Mouse (Mus musculus) testis, adult 2 months (tissue): ENCODE data around the gene Il6st. TPM values are rescaled to one million over a fixed set of nuclear protein-coding genes. Genes with fewer than 3 reads are reported as not detected.

Source experiments
- H3K27ac ChIP-seq: fragments of 200-500 bp; 2 replicates; pipeline ENCODE4 v1.5.1; 2012; ENCODE audit warnings: low read depth, low read length; ENCODE audit not compliant: control insufficient read depth, insufficient read depth
- H3K27me3 ChIP-seq: fragments of 200-500 bp; 2 replicates; pipeline ENCODE4 v1.6.1; 2012; ENCODE audit warnings: mild to moderate bottlenecking, low read length, moderate library complexity; ENCODE audit not compliant: control insufficient read depth, insufficient read depth
- H3K36me3 ChIP-seq: fragments of 200-500 bp; 2 replicates; pipeline ENCODE4 v1.6.1; 2012; ENCODE audit warnings: mild to moderate bottlenecking, low read length; ENCODE audit not compliant: control insufficient read depth, insufficient read depth
- H3K4me1 ChIP-seq: fragments of 200-500 bp; 2 replicates; pipeline ENCODE4 v1.6.1; 2012; ENCODE audit warnings: low read length; ENCODE audit not compliant: control insufficient read depth, insufficient read depth
- H3K4me3 ChIP-seq: fragments of 200-500 bp; 2 replicates; pipeline ENCODE4 v1.5.1; 2012; ENCODE audit warnings: low read depth, mild to moderate bottlenecking, low read length, moderate library complexity, mixed read lengths; ENCODE audit not compliant: control insufficient read depth
- CTCF ChIP-seq: fragments of 200-500 bp; IDR thresholded peaks from 2 replicates; pipeline ENCODE4 v1.5.1; 2012; ENCODE audit warnings: low read depth, mild to moderate bottlenecking, inconsistent platforms, low read length, moderate library complexity; ENCODE audit not compliant: control insufficient read depth, insufficient read depth, insufficient replicate concordance
- POLR2A ChIP-seq: fragments of 200-500 bp; IDR thresholded peaks from 2 replicates; pipeline ENCODE4 v1.6.1; 2012; ENCODE audit warnings: low read depth, mild to moderate bottlenecking, inconsistent platforms, low read length, moderate library complexity; ENCODE audit not compliant: control insufficient read depth
- polyA plus RNA-seq: library from polyadenylated mRNA; depleted of rRNA; stranded (reverse); fragments of >200 nt; gene quantifications from 2 replicates; pipeline ENCODE4 v1.2.3, GENCODE M21; 2012

Gene Il6st
- polyA plus RNA-seq, 1 experiment = 4.0 TPM

GRCm38 (mm10) chr13:112532235-112532634 lies 68.4 kb downstream of the Il6st start:
- Histone ChIP-seq H3K27me3 (no peaks in the 10 kb centered on the region), H3K4me3 (no peak overlapping the region), H3K36me3 (no peaks in the 10 kb centered on the region), H3K4me1 (no peaks in the 10 kb centered on the region), H3K27ac (no peak overlapping the region)
- no peak for TF ChIP-seq CTCF
- TF ChIP-seq POLR2A = no peak

GRCm38 (mm10) chr13:112533556-112533955 lies 69.7 kb downstream of the Il6st start:
- Histone ChIP-seq H3K27ac (no peak overlapping the region), H3K36me3 (no peaks in the 10 kb centered on the region), H3K4me1 (no peaks in the 10 kb centered on the region), H3K4me3 (no peak overlapping the region), H3K27me3 (no peaks in the 10 kb centered on the region)
- no peak for TF ChIP-seq CTCF
- TF ChIP-seq POLR2A = no peak

GRCm38 (mm10) chr13:112536611-112537010 lies 72.7 kb downstream of the Il6st start:
- TF ChIP-seq CTCF = no peak
- no peak for TF ChIP-seq POLR2A
- no peaks in the 10 kb centered on the region for H3K4me1 ChIP-seq
- no peaks in the 10 kb centered on the region for H3K36me3 ChIP-seq

DNA sequence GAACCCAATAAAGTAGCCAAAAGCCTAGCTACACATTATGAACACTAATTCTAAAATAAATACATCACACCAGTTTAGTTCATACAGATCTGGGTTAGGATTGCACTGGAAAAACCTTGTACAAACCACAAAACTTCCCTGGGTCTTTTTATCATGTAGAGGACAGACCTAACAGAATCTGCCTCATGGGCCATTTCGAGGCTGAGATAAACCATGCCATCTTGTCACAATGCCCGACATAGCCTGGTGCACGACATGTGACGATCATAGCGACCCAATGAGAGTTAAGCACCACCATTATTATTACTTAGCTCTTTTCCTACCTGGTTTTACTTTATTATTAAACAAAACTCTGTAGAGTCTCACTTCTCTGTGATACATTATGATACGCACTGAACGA lies 73.2 kb downstream of the Il6st start:
- Histone ChIP-seq H3K4me3 (no peak overlapping the region), H3K27ac (no peak overlapping the region), H3K4me1 (no peaks in the 10 kb centered on the region), H3K27me3 (no peaks in the 10 kb centered on the region), H3K36me3 (no peaks in the 10 kb centered on the region)
- no peak for TF ChIP-seq POLR2A
- no peak for TF ChIP-seq CTCF

More at GRCm38 (mm10) chr13:112536611-112537010, 72.7 kb downstream of the Il6st start:
- Histone ChIP-seq H3K4me3 (no peak overlapping the region), H3K27ac (no peak overlapping the region), H3K27me3 (no peaks in the 10 kb centered on the region)

- H3K4me3 ChIP-seq = no peak overlapping the region
- H3K27ac ChIP-seq = no peak overlapping the region
- no peak for TF ChIP-seq CTCF
- TF ChIP-seq POLR2A = no peak
- no peaks in the 10 kb centered on the region for H3K4me1 ChIP-seq
- no peaks in the 10 kb centered on the region for H3K27me3 ChIP-seq
- no peaks in the 10 kb centered on the region for H3K36me3 ChIP-seq
Measured at GRCm38 (mm10) chr13:112540616-112541015, 76.7 kb downstream of the Il6st start.

DNA sequence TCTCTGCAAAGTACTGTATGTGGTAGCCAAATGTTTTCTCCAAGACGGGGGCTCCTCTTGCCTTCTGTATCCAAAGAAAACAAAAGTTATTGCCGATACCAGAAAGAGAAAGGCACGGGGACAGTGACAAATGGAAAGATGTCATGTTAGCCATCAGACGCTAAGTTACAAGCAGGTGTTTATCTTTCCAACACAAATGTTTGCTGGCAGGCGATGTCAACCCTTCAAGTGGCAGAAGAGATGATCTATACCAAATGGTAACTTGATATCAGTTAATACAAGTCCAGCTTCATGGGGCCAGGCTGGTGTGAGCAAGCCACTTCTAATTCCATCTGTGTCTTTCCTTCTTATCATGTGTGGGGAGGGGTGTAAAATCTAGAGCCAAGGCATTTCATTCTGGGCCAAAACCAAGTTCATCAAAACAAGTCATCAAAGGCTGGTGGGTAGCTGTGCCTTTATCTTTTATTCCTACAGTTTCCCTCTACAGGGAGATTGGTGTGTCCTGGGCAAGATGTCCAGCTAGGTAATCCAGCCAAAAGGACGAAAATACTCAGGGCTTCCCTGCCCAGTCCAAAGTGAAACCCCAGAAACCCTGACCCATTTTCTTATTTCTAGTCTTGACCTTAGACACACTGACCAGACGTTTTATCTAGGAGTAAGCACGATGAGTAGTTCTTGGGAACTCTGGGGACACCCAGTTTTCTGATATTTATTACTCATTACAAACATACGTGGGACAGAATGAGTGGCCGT lies 77.5 kb downstream of the Il6st start:
- Histone ChIP-seq H3K4me1 (no peaks in the 10 kb centered on the region), H3K27ac (no peak overlapping the region), H3K4me3 (no peak overlapping the region), H3K36me3 (no peaks in the 10 kb centered on the region), H3K27me3 (no peaks in the 10 kb centered on the region)
- no peak for TF ChIP-seq POLR2A
- TF ChIP-seq CTCF = no peak

DNA sequence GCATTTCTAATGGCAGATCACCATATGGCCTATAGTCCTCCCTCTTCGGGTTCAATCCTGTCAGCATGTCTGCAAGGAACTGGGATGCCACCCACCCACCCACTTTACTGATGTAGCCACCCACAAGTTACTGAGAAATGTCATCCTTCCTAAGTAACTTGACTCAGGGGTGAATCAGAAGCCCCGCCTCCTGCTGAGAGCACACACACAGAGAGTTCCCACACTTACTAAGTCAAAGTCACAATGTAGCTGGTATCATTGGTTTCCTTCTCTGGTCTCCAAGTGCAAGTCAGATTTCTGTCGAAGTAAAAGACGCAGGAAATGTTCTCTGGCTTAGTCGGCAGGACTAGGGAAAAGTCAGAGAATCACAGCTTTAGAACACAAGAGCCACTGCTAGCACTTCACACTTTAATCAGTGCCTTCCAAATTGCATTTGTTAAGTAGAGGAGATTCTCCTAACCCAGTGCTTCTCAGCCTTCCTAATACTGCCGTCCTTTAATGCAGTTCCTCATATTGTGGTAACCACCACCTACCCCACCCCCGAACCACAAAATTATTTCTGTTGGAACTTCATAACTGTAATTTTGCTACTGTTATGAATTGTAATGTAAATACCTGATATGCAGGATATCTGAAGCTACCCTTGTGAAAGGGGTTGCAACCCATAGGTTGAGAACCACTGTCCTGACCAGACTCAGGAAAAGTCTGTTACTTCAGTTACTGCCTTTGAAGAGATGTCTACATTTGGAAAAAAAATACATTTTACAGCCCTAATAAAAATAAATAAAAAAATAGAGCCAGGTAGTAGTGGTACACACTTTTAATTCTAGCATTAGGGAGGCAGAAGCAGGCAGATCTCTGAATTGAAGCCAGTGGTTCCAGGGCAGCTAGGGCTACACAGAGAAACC lies 88.0 kb downstream of the Il6st start:
- H3K4me1 ChIP-seq = no peaks in the 10 kb centered on the region
- TF ChIP-seq CTCF (no peak), POLR2A (no peak)
- no peaks in the 10 kb centered on the region for H3K36me3 ChIP-seq
- H3K27ac ChIP-seq = no peak overlapping the region
- no peak overlapping the region for H3K4me3 ChIP-seq
- H3K27me3 ChIP-seq = no peaks in the 10 kb centered on the region
